Mouse (Mus musculus): Measurements from ENCODE around the gene Dkkl1.
A peak's percentile ranks its signal among the peaks of the same experiment; 100 is the strongest.
"Not testable (repeated sequence)": the region's sequence is repeated elsewhere in the genome, so short reads cannot be mapped to it uniquely, and the experiment has no call there.

DNA sequence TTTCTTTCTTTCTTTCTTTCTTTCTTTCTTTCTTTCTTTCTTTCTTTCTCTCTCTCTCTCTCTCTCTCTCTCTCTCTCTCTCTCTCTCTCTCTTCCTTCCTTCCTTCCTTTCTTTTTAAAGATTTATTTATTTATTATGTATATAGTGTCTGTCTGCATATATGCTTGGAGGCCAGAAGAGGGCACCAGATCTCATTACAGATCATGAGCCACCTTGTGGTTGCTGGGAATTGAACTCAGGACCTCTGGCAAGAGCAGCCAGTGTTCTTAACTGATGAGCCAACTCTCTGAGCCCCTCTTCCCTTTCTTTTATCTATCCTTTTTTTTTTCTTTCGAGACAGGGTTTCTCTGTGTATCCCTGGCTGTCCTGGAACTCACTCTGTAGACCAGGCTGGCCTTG, 38.2 kb downstream of the Dkkl1 start:
- TF ChIP-seq POLR2A (IDR thresholded peaks at IDR 0.05; ENCODE audit: control insufficient read depth in 1 of 2, insufficient read depth in 1 of 2, low read depth in 1 of 2, low read length in 2 of 2, poor library complexity in 1 of 2); MAX (IDR thresholded peaks at IDR 0.05; ENCODE audit: low read length); HCFC1 (IDR thresholded peaks at IDR 0.05; ENCODE audit: low read depth, low read length); MAZ (IDR thresholded peaks at IDR 0.05; ENCODE audit: low read depth, low read length); E2F4 (IDR thresholded peaks at IDR 0.05; ENCODE audit: borderline replicate concordance, low read depth, low read length); CHD1 (IDR thresholded peaks at IDR 0.05; ENCODE audit: low read depth, low read length): not testable (repeated sequence)
- peak; percentile 47 for TF ChIP-seq ZC3H11A (IDR thresholded peaks at IDR 0.05; ENCODE audit: low read depth, low read length)
- TF ChIP-seq CTCF (IDR thresholded peaks at IDR 0.05 in 2 of 3, conservative IDR thresholded peaks at IDR 0.05 in 1 of 3; ENCODE audit: control insufficient read depth in 1 of 3, insufficient read depth in 1 of 3, low read depth in 2 of 3, low read length in 3 of 3, poor library complexity in 1 of 3, severe bottlenecking in 1 of 3), result peak; percentile 15 to 68 (median 57); a peak in 4 of 6 replicates
- TF ChIP-seq ZNF384 (IDR thresholded peaks at IDR 0.05; ENCODE audit: low read depth, low read length), result 0 out of 2 replicates have a peak, but pooled peaks have one; percentile 19
